Mouse (Mus musculus): ENCODE results near the gene Tubd1. TPM values are rescaled to one million over a fixed set of nuclear protein-coding genes. Genes with fewer than 3 reads are reported as not detected.

Tubd1 gene
- polyA plus RNA-seq, 1 experiment = 0.37 TPM

GRCm38 (mm10) chr11:86578106-86578808 lies 33.5 kb downstream of the Tubd1 start:
- TF ChIP-seq GATA1 (IDR thresholded peaks at IDR 0.05; ENCODE audit: low read length) = no peak

DNA sequence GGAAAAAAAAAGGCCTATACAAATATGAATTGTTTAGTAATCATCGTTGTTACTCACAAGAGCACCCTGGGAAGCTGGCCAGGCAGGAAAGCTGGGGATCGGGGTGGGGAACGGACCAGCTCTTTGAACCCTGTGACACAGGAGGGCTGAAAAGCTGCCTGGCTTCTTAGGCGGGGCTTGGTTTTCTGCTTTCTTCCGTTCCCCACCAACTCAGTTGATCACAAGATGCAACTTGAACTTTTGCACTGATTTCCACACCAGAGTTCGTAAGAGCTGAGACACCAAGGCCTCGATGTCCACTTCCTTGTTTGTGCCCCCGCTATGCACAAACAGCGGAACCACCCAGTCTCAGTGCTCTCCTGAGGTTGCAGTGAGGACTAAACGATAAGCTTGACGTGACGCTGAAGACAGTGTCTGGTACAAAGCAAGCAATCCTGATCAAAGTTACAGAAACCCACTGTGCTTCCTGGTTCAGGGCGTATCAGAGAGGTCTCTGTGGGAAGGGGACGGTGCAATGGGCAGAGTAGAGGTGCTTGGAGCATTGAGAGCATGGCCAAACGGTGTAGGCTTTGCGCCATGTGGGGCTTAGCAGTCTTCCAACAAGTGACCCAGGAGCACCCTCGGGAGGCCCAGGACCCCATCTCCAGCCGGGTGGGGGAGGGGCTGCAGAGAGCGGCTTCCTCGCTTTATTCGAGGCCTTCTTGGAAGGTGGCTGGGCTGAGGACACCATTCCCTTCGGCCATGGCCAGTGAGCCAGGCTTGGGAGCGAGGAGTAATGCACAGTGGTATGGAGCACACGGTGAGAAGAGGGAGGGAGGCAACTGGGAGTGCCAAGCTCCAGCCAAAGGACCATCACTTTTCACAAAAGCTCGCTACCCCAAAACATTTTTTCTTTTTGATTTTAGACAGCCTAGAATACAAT lies 34.3 kb downstream of the Tubd1 start:
- no peak for TF ChIP-seq GATA1 (IDR thresholded peaks at IDR 0.05; ENCODE audit: low read length)

DNA sequence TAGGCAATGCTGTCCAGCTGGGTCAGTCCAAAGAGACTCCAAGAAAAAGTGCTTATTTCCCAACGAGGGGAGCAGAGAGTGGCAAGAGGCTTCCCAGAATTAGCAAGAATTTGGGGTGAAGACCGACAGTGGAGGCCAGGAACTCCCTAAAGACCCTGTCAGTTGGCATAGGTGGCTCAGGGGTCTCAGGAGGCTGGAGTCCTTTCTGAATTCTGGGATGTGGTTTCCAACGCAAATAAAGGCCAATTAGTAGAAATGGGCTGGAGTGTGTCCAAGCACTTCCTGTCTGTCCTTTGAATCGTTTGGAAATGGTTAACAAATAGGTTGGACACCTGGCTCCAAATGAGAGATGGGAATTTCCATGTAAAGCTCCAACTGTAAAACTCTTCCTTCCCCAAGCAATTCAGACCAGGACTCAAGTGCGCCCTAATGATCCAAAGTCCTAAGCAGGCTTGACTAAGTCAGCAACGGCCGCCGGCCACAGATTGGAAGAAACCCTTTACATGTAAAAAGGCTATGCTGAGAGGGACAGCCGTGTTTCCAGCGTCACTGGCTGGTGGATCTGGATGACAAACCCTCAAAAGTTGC lies 35.0 kb downstream of the Tubd1 start:
- TF ChIP-seq GATA1 (IDR thresholded peaks at IDR 0.05; ENCODE audit: low read length) = no peak

GRCm38 (mm10) chr11:86580319-86581113 lies 35.7 kb downstream of the Tubd1 start:
- TF ChIP-seq GATA1 (IDR thresholded peaks at IDR 0.05; ENCODE audit: low read length) = no peak

- TF ChIP-seq GATA1 (IDR thresholded peaks at IDR 0.05; ENCODE audit: low read length) = peak; percentile 10
Observed at GRCm38 (mm10) chr11:86581250-86581753, 36.5 kb downstream of the Tubd1 start.

- TF ChIP-seq GATA1 (IDR thresholded peaks at IDR 0.05; ENCODE audit: low read length) = no peak
Observed at GRCm38 (mm10) chr11:86581943-86582542, 37.3 kb downstream of the Tubd1 start.

DNA sequence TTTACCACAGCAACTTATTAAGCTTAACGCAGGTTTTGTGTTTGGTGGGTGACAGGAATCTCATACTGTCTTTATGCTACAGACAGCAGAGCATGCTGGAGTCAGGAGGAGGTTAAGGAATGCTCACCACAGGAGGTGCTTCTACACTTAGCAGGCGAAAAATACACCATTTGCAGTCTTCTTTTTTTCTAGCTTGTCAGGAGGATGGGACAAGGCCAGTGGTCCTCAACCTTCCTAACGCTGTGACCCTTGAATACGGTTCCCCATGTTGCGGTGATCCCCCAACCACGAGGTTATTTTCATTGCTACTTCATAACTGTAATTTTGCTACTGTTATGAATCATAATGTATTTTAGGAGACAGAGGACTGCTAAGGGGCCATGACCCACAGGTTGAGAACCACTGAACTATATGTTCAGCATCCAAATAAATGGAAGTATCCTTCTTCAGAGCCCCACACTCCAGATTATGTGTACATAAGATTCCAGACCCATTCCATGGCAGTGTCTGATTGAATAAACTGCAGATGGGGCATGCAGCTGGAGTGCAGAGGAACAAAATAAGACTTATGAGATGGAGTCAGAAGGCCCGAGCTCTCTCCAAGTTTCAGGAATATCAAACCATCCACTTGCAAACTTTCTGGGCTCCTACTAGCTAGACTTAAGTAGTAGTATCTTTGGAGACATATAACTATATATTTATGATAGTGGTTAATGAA lies 37.9 kb downstream of the Tubd1 start:
- no peak for TF ChIP-seq GATA1 (IDR thresholded peaks at IDR 0.05; ENCODE audit: low read length)

DNA sequence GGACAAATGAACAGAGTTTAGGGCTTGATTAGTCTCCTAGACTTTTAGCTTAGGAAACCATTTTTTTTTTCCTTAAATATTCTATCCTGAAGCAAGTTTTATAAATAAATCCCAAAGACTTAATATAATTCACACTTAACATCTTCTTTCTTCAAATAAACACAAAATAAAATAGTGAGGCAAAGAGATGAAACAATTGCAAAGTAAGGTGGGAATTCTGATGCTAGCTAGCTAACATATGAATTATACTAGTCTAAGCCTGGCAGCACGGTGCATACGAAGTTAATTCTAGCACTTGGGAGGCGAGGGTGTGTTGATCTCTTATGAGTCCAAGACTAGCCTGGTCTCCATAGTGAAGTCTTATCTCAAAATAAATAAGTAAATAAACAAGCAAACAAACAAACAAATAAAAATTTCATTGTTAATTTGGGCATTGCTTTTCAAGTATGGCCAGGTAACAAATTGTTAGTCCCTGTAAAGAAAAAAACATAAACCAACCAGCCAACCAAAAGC lies 38.6 kb downstream of the Tubd1 start:
- no peak for TF ChIP-seq GATA1 (IDR thresholded peaks at IDR 0.05; ENCODE audit: low read length)

GRCm38 (mm10) chr11:86583990-86584897 lies 39.5 kb downstream of the Tubd1 start:
- no peak for TF ChIP-seq GATA1 (IDR thresholded peaks at IDR 0.05; ENCODE audit: low read length)

- no peak for TF ChIP-seq GATA1 (IDR thresholded peaks at IDR 0.05; ENCODE audit: low read length)
Observed at GRCm38 (mm10) chr11:86584898-86585597, 40.3 kb downstream of the Tubd1 start.

GRCm38 (mm10) chr11:86585598-86585984 lies 40.8 kb downstream of the Tubd1 start:
- TF ChIP-seq GATA1 (IDR thresholded peaks at IDR 0.05; ENCODE audit: low read length) = no peak

DNA sequence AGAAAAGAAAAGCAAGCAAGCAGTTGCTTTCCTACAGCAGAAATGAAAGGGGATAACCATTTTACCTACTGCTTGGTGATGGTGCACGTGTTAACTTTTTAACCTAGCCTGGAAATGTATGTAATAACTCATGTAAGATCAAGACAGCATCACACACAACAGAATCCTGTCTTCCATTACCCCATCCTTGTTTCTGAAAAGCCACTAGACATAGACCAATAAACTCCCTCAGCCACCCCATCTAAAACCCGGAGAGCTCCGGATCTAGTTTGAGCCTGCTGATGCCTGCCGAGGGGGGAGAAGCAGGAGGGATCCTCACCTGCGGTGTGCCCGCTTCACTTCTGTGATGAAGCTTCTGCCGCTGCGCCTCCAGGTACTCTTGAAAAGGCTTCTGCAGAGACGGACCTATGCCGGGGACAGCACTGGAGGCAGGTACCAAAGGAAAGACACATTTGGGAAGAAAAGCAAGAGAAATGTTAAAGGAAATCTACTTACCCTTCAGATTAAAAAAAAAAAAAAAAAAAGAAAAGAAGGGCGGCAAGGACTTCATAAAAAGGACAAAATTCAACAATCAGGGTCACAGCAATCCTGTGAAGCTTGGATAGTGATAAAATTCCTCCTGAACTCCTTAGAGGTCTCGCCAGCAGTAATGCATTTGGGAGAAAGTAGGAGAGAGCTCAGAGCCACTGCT lies 41.5 kb downstream of the Tubd1 start:
- no peak for TF ChIP-seq GATA1 (IDR thresholded peaks at IDR 0.05; ENCODE audit: low read length)
